Mouse (Mus musculus): ENCODE measurements around the gene Arhgef19. TPM values are rescaled to one million over a fixed set of nuclear protein-coding genes. Genes with fewer than 3 reads are reported as not detected.
A peak's percentile ranks its signal among the peaks of the same experiment; 100 is the strongest.

Arhgef19 gene
- polyA plus RNA-seq, 1 experiment from 2014 or later: 2.4 TPM

DNA sequence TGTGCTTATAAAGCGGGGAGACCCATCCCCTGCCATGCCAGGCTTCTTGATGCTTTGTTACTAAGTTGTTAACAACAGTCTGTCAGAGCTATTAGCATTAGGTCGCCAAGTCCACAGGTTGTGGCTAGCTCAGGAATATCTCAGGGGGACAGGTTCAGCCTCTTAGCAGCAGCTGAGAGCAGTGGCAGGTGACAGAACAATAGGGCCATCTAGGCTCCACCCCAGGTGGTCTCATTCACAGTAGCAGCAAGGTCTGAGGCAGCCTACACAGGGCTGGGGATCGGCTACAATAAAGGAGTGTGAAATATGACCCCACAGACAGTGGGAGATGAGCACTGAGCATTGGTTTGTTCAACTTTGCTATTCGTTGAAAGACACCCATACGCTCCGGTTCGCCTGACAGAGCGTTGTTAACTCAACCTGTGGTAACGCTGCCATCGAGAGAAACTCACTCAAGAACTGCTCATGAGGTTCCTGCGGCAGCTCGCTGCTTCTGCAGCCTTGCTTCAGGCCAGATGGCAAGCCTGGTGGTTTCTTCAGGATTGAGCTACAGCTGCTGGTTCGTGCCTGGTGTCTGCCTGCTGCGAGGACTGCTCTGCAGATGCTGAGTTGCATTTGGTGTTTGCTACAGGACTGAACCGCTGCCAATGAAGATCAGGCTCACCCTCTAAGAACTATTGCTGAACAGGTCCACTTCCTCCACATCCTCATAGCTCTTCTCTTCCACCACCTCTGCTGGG, 31.1 kb downstream of the Arhgef19 start:
- WGBS (ENCODE audit: insufficient replicate concordance): 60% methylated on average over 15 of the region's 15 CpGs
- ATAC-seq: no peak
- Histone ChIP-seq H3K27me3 (replicated peaks) (peaks cover 43% of the 10 kb centered on the region), H3K4me1 (peaks cover 10% of the 10 kb centered on the region; the same call in 1 of the 2 replicates), H3K4me2 (no peak overlapping the region), H3K4me3 (no peak overlapping the region), H3K9ac (no peak overlapping the region), H3K9me3 (replicated peaks) (no peaks in the 10 kb centered on the region), H3K27ac (no peak overlapping the region), H3K36me3 (no peaks in the 10 kb centered on the region)

DNA sequence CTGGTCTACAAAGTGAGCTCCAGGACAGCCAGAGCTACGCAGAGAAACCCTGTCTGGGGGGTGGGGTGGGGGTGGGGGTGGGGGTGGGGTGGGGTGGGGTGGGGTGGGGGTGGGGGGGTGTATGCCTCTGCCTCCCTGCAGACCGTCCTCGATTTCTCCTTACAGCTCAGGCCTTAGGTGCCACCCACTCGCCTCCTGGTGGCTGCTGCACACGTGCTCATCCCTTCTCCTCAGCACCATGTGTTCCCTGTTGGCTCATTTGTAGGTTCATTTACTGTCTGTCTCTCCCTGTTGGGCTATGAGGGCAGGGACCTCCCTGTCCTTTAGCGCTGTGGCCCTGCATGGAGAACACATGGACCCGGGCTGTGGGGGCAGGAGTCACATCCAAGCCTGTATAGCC, 31.9 kb downstream of the Arhgef19 start:
- no peaks in the 10 kb centered on the region for H3K9me3 ChIP-seq (replicated peaks)
- 59% methylated on average over 7 of the region's 7 CpGs for WGBS (ENCODE audit: insufficient replicate concordance)
- H3K4me1 ChIP-seq: peaks cover 10% of the 10 kb centered on the region; the same call in 1 of the 2 replicates
- H3K9ac ChIP-seq: no peak overlapping the region
- no peak overlapping the region for H3K27ac ChIP-seq
- no peak overlapping the region for H3K4me2 ChIP-seq
- no peaks in the 10 kb centered on the region for H3K36me3 ChIP-seq
- H3K4me3 ChIP-seq: no peak overlapping the region
- peaks cover 48% of the 10 kb centered on the region for H3K27me3 ChIP-seq (replicated peaks)
- no peak for ATAC-seq

DNA sequence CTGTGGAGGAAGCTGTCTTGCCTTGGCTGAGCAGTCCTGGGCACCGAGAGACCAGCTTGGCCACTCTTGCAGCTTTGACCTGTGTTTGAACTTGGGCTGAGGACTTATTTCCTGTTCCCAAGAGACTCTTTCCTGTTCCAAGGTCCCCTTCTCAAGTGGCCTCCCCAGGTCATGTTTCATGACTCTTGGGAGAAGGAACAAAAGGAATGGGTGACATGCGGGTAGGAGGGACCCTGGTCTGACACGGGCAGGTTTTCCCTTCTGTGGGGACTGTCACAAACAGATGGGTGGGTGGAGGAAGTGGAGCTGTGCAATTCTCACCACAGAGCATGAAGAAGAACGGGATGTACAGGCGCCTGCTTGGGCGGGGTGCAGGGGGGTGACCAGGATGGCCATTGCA, 32.4 kb downstream of the Arhgef19 start:
- no peak overlapping the region for H3K4me2 ChIP-seq
- no peak overlapping the region for H3K27ac ChIP-seq
- H3K4me1 ChIP-seq: peaks cover 10% of the 10 kb centered on the region; the same call in 1 of the 2 replicates
- ATAC-seq: no peak
- 30% methylated on average over 6 of the region's 6 CpGs for WGBS (ENCODE audit: insufficient replicate concordance)
- H3K36me3 ChIP-seq: no peaks in the 10 kb centered on the region
- no peak overlapping the region for H3K9ac ChIP-seq
- H3K4me3 ChIP-seq: no peak overlapping the region
- H3K27me3 ChIP-seq (replicated peaks): peaks cover 48% of the 10 kb centered on the region
- no peaks in the 10 kb centered on the region for H3K9me3 ChIP-seq (replicated peaks)

DNA sequence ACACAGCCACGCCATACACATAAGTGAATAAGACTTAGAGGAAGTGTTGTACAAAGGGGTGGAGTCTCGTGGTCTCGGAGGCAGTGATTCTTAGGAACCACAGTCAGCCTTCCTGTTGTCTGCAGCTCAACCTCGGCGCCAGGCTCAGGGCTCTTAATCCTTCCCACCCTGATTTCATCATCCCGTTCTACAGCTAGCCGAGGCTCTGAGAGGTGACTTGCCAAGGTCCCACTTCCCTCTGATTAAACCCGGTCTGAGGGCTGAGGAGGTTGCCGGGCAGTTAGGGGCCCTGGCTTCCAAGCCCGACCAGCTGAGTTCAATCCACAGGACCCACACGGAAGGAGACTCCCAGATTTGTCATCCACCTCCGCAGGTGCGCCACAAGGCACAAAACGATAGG, 33.6 kb downstream of the Arhgef19 start:
- H3K4me3 ChIP-seq: no peak overlapping the region
- H3K4me2 ChIP-seq: peak overlapping the region; percentile 38
- H3K4me1 ChIP-seq: peaks cover 16% of the 10 kb centered on the region
- H3K27ac ChIP-seq: no peak overlapping the region
- no peaks in the 10 kb centered on the region for H3K36me3 ChIP-seq
- peaks cover 48% of the 10 kb centered on the region for H3K27me3 ChIP-seq (replicated peaks)
- no peak overlapping the region for H3K9ac ChIP-seq
- no peaks in the 10 kb centered on the region for H3K9me3 ChIP-seq (replicated peaks)
- 5% methylated on average over 14 of the region's 14 CpGs for WGBS (ENCODE audit: insufficient replicate concordance)
- ATAC-seq: no peak

DNA sequence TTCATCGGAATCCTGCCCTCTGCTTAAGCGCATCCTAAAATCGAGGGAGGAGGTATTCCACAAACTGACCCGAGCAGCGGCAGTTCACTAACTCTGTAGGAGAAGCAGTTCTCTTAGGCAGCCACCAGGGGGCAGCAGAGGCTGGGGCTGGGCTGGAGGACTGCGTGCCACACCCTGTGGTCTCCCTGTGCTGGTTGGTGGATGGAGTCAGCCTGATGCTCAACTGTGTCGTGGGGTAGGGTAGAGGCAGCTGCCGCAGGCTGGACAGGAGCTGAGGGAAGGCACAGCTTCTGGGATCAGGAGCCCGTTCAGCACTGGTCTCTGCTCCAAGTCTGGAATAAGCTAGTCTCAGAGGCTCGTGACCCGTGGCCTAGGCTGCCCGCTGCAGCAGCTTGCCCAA, 34.0 kb downstream of the Arhgef19 start:
- no peaks in the 10 kb centered on the region for H3K36me3 ChIP-seq
- no peak overlapping the region for H3K27ac ChIP-seq
- 17% methylated on average over 12 of the region's 12 CpGs for WGBS (ENCODE audit: insufficient replicate concordance)
- peak; percentile 42 for ATAC-seq
- peaks cover 20% of the 10 kb centered on the region for H3K4me1 ChIP-seq
- peaks cover 52% of the 10 kb centered on the region for H3K27me3 ChIP-seq (replicated peaks)
- no peak overlapping the region for H3K4me3 ChIP-seq
- no peaks in the 10 kb centered on the region for H3K9me3 ChIP-seq (replicated peaks)
- H3K9ac ChIP-seq: no peak overlapping the region
- H3K4me2 ChIP-seq: peak overlapping the region; percentile 38

DNA sequence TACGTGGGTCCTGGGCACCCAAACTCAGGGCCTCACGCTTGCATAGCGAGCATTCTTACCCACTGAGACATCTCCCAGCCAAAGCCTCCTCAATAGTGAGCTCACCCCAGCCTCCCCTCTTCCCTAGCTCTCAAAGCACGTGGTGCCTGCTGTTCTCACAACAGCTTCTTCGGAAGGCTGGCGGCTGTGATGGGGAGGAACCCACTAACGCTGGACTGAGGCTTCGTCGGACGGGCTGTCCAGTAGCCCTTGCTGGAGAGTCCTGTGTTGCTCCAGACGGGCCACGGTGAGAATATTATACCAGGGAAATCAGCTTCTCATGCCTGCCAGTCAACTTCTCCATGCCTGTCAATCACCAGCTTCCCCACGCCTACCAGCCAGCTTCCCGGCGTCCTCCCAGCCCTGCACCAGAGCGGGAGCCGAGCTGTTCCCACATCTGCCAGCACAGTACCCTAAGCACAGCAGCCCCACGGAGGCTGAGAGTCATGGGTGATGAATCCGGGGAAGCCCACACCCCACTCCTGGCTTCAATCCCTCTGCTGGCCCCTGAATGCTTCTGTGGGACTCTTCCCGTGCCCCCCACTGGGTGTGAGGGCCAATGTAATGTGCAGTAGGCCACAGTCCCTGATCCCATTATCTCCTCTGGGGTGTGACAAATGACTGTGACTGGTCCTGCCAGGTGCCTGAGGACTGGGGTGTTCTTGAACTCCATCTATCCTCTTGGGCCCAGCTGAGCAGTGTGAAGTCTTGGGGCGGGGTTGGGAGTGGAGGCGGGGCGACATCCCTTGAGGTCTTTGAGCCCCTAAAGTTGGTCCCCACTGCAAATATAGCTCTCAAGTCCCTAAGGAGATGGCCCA, 35.4 kb downstream of the Arhgef19 start:
- no peak for ATAC-seq
- Histone ChIP-seq H3K27ac (no peak overlapping the region), H3K4me1 (peaks cover 30% of the 10 kb centered on the region), H3K9me3 (replicated peaks) (no peaks in the 10 kb centered on the region), H3K4me2 (no peak overlapping the region), H3K27me3 (replicated peaks) (peaks cover 54% of the 10 kb centered on the region), H3K9ac (no peak overlapping the region), H3K36me3 (no peaks in the 10 kb centered on the region), H3K4me3 (no peak overlapping the region)
- WGBS (ENCODE audit: insufficient replicate concordance): 38% methylated on average over 23 of the region's 23 CpGs

DNA sequence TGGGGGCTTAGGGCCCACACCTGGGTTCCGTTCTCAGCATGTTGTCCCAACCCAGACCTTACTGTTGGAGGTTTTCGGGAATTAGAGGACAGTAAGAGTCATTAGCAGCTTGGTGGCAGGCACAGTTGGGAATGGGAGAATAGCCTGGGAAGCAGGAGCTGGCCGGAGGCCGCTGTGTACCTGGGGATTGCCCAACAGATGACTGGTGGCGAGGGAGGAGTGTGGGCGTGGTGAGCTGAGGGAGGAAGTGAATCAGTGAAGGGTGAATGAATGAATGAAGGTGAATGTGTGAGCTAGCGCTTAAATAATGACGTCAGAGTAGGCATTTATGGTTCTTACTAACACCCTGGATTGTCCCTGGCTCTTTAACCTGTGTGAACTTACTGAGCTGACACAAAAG, 37.9 kb downstream of the Arhgef19 start:
- H3K36me3 ChIP-seq: no peaks in the 10 kb centered on the region
- peaks cover 40% of the 10 kb centered on the region for H3K4me1 ChIP-seq
- H3K4me2 ChIP-seq: no peak overlapping the region
- no peak for ATAC-seq
- no peak overlapping the region for H3K9ac ChIP-seq
- H3K4me3 ChIP-seq: no peak overlapping the region
- H3K9me3 ChIP-seq (replicated peaks): no peaks in the 10 kb centered on the region
- H3K27me3 ChIP-seq (replicated peaks): peaks cover 43% of the 10 kb centered on the region
- no peak overlapping the region for H3K27ac ChIP-seq
- WGBS (ENCODE audit: insufficient replicate concordance): 58% methylated on average over 8 of the region's 8 CpGs

DNA sequence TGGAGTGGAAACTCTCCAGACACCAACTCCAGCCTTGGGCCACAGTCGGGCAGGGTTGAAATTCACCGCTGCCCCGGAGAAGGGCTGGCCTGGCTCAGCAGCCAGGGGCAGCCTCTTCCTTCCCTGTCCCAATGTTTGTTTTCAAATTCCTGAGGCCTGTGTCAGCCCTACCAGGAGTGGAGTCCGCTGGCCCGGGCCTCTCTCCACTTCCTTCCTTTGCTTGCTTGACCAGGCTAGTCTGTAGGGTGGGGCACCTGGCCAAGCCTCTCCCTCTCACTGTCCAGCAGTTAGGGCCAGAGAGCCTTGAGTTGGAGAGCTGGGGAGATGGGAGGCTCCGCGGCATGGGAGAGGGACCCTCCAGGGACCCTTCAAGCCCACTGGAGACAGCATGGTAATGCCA, 38.9 kb downstream of the Arhgef19 start:
- peak; percentile 11; the same call in 1 of the 2 replicates for ATAC-seq
- H3K27me3 ChIP-seq (replicated peaks): peaks cover 33% of the 10 kb centered on the region; the same call in 1 of the 2 replicates
- 23% methylated on average over 7 of the region's 7 CpGs for WGBS (ENCODE audit: insufficient replicate concordance)
- peak overlapping the region; percentile 61 for H3K27ac ChIP-seq
- H3K4me2 ChIP-seq: no peak overlapping the region
- no peaks in the 10 kb centered on the region for H3K36me3 ChIP-seq
- H3K4me3 ChIP-seq: no peak overlapping the region
- no peak overlapping the region for H3K9ac ChIP-seq
- peaks cover 47% of the 10 kb centered on the region for H3K4me1 ChIP-seq
- no peaks in the 10 kb centered on the region for H3K9me3 ChIP-seq (replicated peaks)

DNA sequence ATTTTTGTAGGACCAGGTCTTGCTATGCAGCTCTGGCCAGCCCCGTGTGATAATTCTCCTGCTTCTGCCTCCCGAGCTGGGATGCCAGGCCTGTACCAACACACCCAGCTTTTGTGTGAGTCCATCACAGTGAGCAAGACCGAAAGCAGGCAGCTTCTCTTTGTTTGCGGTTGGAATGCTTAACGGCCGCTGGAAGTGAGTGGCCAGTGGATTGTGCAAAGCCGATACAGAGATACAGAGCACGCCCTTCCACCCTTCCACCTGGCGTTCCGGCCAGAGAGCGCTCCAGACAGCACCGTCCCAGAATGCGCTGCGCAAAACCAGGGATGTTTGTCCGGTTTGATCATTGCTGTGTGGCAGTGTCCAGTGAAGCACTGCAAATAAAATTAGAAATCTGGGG, 40.0 kb downstream of the Arhgef19 start:
- H3K9ac ChIP-seq: no peak overlapping the region
- no peaks in the 10 kb centered on the region for H3K36me3 ChIP-seq
- 58% methylated on average over 15 of the region's 15 CpGs for WGBS (ENCODE audit: insufficient replicate concordance)
- H3K4me3 ChIP-seq: no peak overlapping the region
- peaks cover 49% of the 10 kb centered on the region for H3K4me1 ChIP-seq
- no peaks in the 10 kb centered on the region for H3K9me3 ChIP-seq (replicated peaks)
- peak overlapping the region; percentile 63; the same call in 1 of the 2 replicates for H3K27ac ChIP-seq
- no peak overlapping the region for H3K4me2 ChIP-seq
- H3K27me3 ChIP-seq (replicated peaks): peaks cover 32% of the 10 kb centered on the region
- ATAC-seq: no peak

DNA sequence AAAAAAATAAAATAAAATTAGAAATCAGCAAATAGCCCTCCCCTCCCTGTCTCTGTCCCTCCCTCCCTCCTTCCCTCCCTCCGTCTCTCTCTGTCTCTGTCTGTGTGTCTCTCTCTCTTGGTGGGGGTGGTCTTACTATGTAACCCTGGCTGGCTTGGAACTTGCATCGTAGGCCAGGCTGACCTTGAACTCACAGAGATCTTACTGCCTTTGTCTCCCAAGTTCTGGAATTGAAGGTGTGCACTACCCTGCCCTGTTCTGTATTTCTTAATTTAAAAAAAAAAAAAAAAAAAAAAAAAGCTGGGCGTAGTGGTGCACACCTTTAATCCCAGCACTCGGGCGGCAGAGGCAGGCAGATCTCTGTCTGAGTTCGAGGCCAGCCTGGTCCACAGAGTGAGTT, 40.5 kb downstream of the Arhgef19 start:
- Histone ChIP-seq H3K27ac (0 out of 2 replicates have a peak overlapping the region, but pooled peaks have one; percentile 2), H3K27me3 (replicated peaks) (peaks cover 31% of the 10 kb centered on the region), H3K9me3 (replicated peaks) (no peaks in the 10 kb centered on the region), H3K36me3 (no peaks in the 10 kb centered on the region), H3K4me2 (no peak overlapping the region), H3K9ac (no peak overlapping the region), H3K4me3 (no peak overlapping the region), H3K4me1 (peaks cover 45% of the 10 kb centered on the region)
- WGBS (ENCODE audit: insufficient replicate concordance): 56% methylated on average over 6 of the region's 6 CpGs
- no peak for ATAC-seq

DNA sequence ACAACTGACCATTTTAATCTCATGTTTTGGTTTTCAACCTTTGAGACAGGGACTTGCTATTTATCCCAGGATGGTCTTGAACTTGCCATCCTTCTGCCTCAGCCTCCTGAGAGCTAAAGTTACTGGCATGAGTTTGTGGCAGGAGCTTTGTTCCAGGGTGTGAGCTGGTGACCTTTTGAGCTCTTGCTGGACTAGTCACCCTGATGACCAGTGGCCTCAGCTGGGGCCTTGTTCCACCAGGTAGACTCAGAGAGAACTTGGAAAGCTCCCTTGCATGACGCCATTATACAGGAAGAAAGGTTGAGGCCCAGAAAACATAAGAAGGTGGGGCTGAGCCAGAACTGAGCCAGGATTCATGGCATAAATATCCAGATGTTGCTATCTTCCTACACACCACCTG, 41.2 kb downstream of the Arhgef19 start:
- no peak for ATAC-seq
- Histone ChIP-seq H3K4me1 (peaks cover 43% of the 10 kb centered on the region), H3K27ac (no peak overlapping the region), H3K36me3 (no peaks in the 10 kb centered on the region), H3K4me3 (no peak overlapping the region), H3K4me2 (no peak overlapping the region), H3K9me3 (replicated peaks) (no peaks in the 10 kb centered on the region), H3K9ac (no peak overlapping the region), H3K27me3 (replicated peaks) (peaks cover 31% of the 10 kb centered on the region)
- WGBS (ENCODE audit: insufficient replicate concordance): 73% methylated on average over 1 of the region's 1 CpGs

DNA sequence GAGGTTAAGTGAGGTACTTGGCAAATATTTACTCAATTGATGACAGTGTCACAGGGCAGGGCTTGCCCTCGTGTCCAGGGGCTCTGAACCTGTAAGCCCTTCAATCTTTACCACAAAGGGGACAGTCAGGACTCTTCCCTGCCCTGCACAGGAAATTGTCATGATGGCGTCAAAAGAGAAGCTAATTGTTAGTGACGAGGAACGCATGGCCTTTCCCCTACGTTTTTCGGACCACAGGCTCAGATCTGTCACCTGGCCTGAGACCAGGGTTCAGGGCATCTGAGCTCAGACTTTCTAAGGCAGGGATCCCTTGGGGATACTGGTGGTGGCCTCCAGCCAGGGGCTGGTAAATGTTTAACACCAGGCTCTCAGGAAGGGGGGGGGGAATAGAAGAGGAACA, 41.9 kb downstream of the Arhgef19 start:
- WGBS (ENCODE audit: insufficient replicate concordance): 11% methylated on average over 6 of the region's 6 CpGs
- Histone ChIP-seq H3K27ac (peak overlapping the region; percentile 62), H3K4me1 (peaks cover 43% of the 10 kb centered on the region), H3K9ac (no peak overlapping the region), H3K4me3 (no peak overlapping the region), H3K4me2 (no peak overlapping the region), H3K27me3 (replicated peaks) (peaks cover 34% of the 10 kb centered on the region), H3K9me3 (replicated peaks) (no peaks in the 10 kb centered on the region), H3K36me3 (no peaks in the 10 kb centered on the region)
- ATAC-seq: peak; percentile 57
